ENCODE assay signal across 8 mouse cellular contexts in genomic region chr1:119189461-119190066, GRCm38 (mm10).
DNase-seq lines count a peak whose midpoint lies in the region; ATAC-seq and TF ChIP-seq lines count a peak whose summit lies in the region.

No protein-coding gene starts in this region.

- WGBS in heart, embryonic 16.5 days = 1% methylated on average over 23 of the region's 23 CpGs
- 2% methylated on average over 23 of the region's 23 CpGs for WGBS in midbrain, embryonic 15.5 days

- no peaks in the 10 kb centered on the region for H3K9me3 ChIP-seq in heart, embryonic 16.5 days (replicated peaks; ENCODE audit: control insufficient read depth, low read length)
- no peaks in the 10 kb centered on the region for H3K9me3 ChIP-seq in midbrain, embryonic 15.5 days

- H3K4me2 ChIP-seq in heart, embryonic 16.5 days (ENCODE audit: low read depth, low read length) = peak overlapping the region; percentile 60
- peak overlapping the region; percentile 54 for H3K4me2 ChIP-seq in midbrain, embryonic 15.5 days

- peak overlapping the region; percentile 26 for H3K4me3 ChIP-seq in heart, embryonic 16.5 days (ENCODE audit: low read length)
- no peak overlapping the region; the same call in 1 of the 2 replicates for H3K4me3 ChIP-seq in left cerebral cortex, adult 2 months
- peak overlapping the region; percentile 27 for H3K4me3 ChIP-seq in midbrain, embryonic 15.5 days

- ATAC-seq in heart, embryonic 16.5 days (replicated peaks; ENCODE audit: extremely low read depth, insufficient read depth, low FRiP score) = no peak
- peak; percentile 83 for ATAC-seq in midbrain, embryonic 15.5 days (replicated peaks)

- peak overlapping the region; percentile 38; the same call in 1 of the 2 replicates for H3K9ac ChIP-seq in heart, embryonic 16.5 days (ENCODE audit: low read length)
- H3K9ac ChIP-seq in midbrain, embryonic 15.5 days = peak overlapping the region; percentile 25; the same call in 1 of the 2 replicates

- peaks cover 7% of the 10 kb centered on the region for H3K4me1 ChIP-seq in heart, embryonic 16.5 days (ENCODE audit: control insufficient read depth, insufficient read depth, low read length)
- peaks cover 8% of the 10 kb centered on the region for H3K4me1 ChIP-seq in midbrain, embryonic 15.5 days

- H3K27me3 ChIP-seq in heart, embryonic 16.5 days (ENCODE audit: control insufficient read depth, insufficient read depth, low read length) = no peaks in the 10 kb centered on the region
- H3K27me3 ChIP-seq in midbrain, embryonic 15.5 days (replicated peaks) = peaks cover 8% of the 10 kb centered on the region; the same call in 1 of the 2 replicates

- peak; percentile 44 to 49 for DNase-seq in cerebellum, postnatal 14 days
- no peak for DNase-seq in cerebellum, adult 9-10 months
- DNase-seq in embryo, embryonic 9.5 days (ENCODE audit: extremely low spot score) = peak; percentile 19
- peak; percentile 51 to 64 for DNase-seq in left cerebral cortex, adult 2 months (ENCODE audit: extremely low spot score in 1 of 2, low spot score in 2 of 2)
- no peak for DNase-seq in spleen, postnatal 36 days (ENCODE audit: low spot score in 2 of 2)
- DNase-seq in thymus, postnatal 14 days = no peak

- H3K36me3 ChIP-seq in heart, embryonic 16.5 days (ENCODE audit: control insufficient read depth, insufficient read depth) = no peaks in the 10 kb centered on the region
- no peaks in the 10 kb centered on the region for H3K36me3 ChIP-seq in midbrain, embryonic 15.5 days (replicated peaks)

- no peak for TF ChIP-seq CTCF in left cerebral cortex, adult 2 months (IDR thresholded peaks at IDR 0.05)

- intact Hi-C loops in left cerebral cortex, adult 2 months (cut with DNase I) = no loop called here

- no peak overlapping the region for H3K27ac ChIP-seq in heart, embryonic 16.5 days (ENCODE audit: low read length)
- H3K27ac ChIP-seq in left cerebral cortex, adult 2 months = no peak overlapping the region
- no peak overlapping the region for H3K27ac ChIP-seq in midbrain, embryonic 15.5 days

Comparison
In these comparisons a context has a peak if more than half of its experiments do, and no peak if none do; other contexts are left out.
1. DNase-seq: peak in cerebellum, postnatal 14 days (2 of 2), embryo, embryonic 9.5 days (single experiment) and left cerebral cortex, adult 2 months (2 of 2); none in cerebellum, adult 9-10 months (single experiment), spleen, postnatal 36 days (0 of 2) and thymus, postnatal 14 days (single experiment).